Mouse (Mus musculus): ENCODE results near the gene Tbk1.

Gene Tbk1

DNA sequence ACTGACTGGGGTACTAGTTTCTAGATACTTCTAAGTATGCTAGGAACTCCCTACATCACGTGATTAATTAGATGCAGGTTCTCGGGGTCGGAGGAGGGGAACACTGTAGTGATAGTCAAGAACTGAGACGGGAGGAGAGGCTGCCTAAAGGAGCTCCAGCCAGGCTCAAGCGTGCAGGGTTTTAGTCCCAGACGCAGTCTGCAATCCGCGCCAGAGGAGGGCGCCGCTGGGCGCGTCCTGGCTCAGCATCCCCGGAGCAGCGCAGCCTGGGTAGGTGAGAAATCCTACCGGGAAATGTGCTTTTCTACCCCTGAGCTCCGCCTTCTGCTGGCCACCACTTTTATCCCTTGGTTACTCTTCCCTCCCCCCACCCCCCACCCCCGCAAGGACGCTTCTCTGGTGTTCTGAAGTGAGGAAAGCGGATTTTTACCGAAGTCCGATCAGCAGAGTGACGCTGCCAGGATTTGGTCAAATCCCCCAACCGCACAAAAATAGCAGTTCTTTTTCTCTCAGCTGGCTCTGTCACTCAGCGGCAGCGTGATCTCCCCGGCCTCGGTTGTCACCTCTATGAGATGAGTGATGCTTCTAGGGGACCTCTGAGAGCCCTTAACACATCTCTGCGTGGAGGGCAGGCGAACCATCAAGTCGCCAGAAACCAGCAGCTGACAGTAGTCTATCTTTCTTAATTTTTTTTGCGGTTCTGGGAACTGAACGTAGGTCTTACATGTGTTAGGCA is 53.3 kb downstream of the Tbk1 start:
- DNase-seq, result peak; percentile 19 to 73

GRCm38 (mm10) chr10:121531541-121531940 is 55.0 kb downstream of the Tbk1 start:
- DNase-seq, result no peak

DNA sequence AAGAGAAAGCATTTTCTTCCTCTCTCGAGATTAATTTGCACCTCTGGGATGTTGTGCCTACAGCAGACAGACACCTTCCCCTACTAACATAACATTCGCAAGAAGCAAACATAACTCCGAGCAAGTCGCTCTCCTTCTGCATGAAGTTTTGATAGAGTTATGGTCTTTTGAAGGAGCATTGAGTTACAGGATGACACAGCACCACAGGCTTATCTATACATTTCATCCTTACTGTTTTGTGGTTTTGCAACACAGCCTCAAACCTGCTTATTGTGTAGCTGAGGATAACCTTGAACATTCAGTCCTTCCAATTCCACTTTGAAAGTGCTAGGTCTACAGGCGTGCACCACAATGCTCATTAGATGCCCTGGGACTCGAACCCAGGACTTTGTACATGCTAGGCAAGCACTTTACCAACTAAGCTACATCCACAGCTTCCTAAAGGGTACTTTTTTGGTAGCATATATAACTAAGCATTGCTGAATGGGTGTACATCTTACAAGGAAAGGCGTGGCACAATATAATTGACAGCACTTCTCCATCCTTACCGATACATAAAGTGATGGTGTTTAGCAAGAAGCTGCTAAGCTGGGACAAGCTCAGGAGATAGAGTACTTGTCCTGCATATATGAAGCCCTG is 56.1 kb downstream of the Tbk1 start:
- no peak for DNase-seq

- no peak for DNase-seq
These were observed 57.3 kb downstream of the Tbk1 start for GRCm38 (mm10) chr10:121529261-121529660.

GRCm38 (mm10) chr10:121528470-121528869 is 58.1 kb downstream of the Tbk1 start:
- no peak for DNase-seq

DNA sequence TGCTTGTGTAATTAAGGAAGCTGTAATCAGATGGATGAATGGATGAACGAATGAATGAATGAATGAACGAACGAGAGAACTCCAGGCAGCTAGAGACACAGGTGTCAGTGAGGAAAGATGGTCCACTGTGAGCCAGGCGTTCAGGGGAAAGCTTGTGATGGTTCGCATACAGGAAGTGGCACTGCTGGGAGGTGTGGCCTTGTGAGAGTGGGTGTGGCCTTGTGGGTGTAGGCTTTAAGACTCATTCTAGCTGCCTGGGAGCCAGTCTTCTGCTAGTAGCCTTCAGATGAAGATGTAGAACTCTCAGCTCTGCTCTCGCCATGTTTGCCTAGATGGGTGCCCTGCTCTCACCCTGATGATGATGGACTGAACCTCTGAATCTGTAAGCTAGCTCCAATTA is 59.5 kb downstream of the Tbk1 start:
- no peak for DNase-seq

GRCm38 (mm10) chr10:121520923-121521585 is 65.5 kb downstream of the Tbk1 start:
- DNase-seq, result no peak

DNA sequence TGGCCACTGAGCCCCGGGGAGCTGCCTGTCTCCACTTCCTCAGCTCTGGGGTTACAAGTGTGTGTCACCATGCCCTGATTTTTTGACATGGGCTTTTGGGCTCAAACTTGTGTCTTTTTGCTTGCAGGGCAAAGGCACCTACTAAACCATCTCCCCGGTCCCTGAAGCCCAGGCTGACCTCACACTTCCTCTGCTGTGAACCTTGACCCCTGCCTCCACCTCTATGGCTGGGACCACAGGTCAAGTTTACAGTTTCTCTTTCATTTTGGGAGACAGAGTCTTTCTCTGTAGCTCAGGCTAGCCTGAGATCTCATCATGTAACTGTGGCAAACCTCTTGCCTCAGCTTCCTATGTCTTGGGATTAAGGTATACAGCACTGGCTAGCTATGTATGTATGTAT is 66.9 kb downstream of the Tbk1 start:
- DNase-seq, result no peak

DNA sequence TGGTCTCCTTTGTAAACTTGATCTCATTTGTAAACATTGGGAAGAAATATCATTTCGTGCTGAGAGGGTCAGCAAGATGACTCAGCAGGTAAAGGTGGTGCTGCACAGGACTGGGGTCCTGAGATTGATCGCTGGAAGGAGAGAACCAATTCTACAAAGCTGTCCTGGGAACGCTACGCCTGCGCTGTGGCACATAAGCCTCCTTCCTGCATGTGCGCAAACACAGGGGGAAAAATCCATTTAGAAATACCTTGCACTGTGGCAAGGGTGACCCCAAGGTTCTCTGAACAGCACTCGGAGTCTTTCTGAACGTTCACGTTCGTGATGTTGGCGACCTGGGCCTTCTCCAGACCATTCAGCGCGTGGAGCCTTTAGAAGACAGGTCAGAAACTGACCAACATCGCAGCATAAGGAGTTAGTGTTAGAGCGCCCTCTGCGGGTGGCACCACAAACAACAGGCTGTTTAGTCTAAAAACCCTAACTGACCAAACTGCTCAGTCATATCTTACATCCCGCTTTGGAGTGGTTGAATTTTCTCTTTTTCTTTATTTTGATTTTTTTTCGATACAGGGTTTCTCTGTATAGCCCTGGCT is 70.5 kb downstream of the Tbk1 start:
- peak; percentile 87 to 95 for DNase-seq

DNA sequence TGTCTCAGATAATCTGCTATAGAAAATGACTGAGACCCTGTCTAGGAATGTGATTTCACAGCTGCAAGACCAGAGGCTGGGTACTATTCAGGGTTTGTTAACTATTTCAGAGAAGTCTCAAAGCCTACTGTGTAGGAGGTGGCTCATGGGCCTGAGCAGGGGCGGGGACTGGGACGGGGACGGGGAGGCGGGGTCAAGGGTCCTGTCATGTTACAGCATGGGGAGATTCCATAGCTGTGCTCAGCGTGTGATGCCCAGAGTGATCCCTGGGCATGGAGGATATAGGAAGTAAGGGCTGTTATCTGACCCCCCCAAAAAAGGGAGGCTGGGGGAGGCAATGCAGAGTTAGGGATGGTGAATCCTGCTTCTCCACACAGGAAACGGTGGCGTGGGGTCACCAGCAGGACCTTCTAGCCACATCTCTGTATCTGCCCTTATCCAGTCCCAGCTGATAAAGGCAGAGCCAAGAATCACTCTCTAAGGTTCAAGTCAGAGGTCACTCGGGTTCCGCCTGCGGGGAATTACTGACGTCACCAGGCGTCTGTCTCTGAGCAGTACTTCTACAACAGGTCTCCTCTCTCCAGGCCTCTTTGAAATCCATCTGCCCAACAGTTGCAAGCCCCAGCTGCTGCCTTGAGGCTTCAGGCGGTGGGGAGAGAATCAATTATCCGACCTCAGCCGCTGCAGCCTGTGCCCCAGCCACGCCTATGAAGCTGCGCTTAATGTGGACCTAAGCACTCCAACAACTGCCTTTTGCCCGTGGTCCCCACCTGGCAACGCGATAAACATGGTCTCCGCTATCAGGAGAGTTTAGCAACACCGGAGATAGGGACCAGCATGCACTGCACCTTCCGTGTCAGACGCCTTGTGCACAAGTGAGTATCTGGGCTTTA is 76.6 kb downstream of the Tbk1 start:
- DNase-seq, result peak; percentile 54 to 68

- DNase-seq, result peak in 1 of 2 experiments; percentile 45
These were observed 78.6 kb downstream of the Tbk1 start for GRCm38 (mm10) chr10:121507755-121508544.

DNA sequence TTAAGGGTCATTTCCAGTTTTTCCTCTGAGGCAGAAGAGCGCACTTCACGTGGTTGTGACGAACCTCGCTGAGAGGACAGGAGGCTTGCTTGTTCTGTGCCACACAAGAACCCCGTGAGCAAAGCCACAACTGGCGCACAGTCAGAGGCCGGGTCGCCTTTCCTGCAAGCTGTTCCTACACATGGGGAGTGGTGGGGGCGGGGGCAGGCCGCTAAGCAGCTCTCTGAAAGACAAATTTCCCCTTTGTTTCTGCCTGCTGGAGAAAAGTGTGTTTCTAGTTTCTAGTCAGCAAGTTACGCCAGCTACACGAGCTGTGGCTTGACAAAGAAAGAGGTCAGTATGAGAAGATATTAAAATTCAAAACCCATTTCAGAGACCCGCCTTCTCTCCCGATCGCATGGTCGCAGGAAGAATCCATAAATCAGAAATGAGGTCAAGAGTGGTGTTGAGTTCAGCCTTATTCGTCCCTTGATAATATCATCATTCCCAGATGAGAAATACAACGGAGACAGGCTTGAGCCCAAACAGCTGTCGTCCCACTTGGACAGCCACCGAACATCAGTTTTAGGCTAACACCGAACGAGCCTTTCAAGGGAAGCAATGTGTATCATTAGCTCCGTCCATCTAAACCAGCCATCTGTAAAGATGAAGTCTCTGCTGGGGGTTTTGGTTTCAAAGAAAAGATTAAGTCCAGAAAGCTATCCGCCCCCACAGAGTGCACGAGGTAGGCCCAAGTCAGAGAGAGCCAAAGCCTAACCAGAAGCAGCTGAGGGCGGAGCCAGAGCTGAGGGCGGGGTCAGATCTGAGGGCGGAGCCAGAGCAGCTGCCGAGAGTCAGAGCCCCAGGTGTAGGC is 79.6 kb downstream of the Tbk1 start:
- peak; percentile 68 to 87 for DNase-seq

- DNase-seq, result no peak
These were observed 80.7 kb downstream of the Tbk1 start for GRCm38 (mm10) chr10:121505929-121506328.

- peak; percentile 81 to 86 for DNase-seq
These were observed 81.3 kb downstream of the Tbk1 start for GRCm38 (mm10) chr10:121504973-121505911.

DNA sequence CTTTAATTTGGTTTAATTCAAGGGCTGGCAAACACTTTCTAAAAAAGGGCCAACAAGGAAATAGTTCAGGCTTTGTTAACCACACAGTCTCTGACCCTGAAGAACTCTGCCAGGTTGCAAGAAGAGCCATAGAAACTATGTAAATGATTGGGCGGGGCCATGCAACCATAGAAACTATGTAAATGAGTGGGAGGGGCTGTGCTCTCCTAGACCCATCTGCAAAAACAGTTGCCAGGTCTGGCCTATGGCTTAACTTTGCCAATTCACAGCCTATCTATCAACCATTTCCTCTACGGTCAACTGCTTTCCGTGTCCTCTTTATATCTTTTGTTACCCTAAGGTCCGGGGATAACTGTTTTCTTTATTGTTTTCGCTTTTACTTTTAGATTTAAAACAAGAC is 85.4 kb downstream of the Tbk1 start:
- DNase-seq, result no peak

DNA sequence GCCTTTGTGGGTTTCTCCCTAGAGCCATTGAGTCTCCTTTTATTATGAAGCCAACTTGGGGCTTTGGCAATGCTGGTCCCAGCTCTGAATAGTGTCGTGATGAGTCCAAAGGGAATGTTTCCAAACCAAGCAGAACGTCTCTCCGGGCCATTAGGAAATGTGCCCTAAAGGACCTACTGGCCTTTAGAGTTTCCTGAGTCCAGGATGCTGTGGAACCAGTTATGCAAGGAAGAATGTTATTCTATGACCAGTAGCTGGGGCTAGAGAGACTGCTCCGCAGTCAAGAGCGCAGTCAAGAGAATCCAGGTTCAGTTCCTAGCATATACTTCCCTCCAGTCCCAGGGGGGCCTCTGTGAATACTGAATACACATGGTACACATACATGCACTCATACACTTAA is 86.6 kb downstream of the Tbk1 start:
- DNase-seq, result peak; percentile 37 to 74

- no peak for DNase-seq
These were observed 87.5 kb downstream of the Tbk1 start for GRCm38 (mm10) chr10:121499063-121499462.

- peak; percentile 83 to 89 for DNase-seq
These were observed 88.1 kb downstream of the Tbk1 start for GRCm38 (mm10) chr10:121498481-121498904.

DNA sequence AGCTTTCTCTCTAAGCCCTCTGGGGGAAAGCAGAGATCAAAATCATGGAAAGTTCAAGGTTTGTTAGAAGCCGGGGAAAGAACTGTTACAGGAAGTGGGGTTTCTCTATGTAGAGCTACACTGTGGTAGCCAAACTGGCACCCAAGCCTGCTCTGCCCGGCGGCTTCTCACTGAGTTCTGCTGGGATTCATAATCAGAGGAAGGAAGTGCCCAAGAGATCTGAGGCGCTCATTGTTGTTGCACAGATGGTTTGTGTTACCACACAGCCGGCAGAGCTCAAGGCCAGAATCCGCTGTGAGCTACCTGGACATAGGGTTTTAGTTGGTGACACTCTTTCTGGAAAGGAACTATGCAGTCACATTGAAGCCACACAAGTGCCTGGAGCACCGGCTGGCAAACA is 88.6 kb downstream of the Tbk1 start:
- DNase-seq, result no peak

Data from kidney, postnatal 36 days (tissue).